Mouse (Mus musculus) layer of hippocampus, adult 18-20 months (tissue): Measurements from ENCODE around the gene Cxcr3. TPM values are rescaled to one million over a fixed set of nuclear protein-coding genes. Genes with fewer than 3 reads are reported as not detected.

ENCODE experiments used
- DNase-seq, 2 experiments: peaks; one replicate each; pipeline ENCODE4 v3.0.0; 2022; ENCODE audit warnings: low spot score in 2 of 2
- long read RNA-seq: library from polyadenylated mRNA; stranded (forward); transcript quantifications from one replicate; pipeline ENCODE4 v2.0.0, GENCODE M21; 2021
- total RNA-seq, 2 experiments: library from RNA; stranded (reverse); gene quantifications; 2 replicates each; pipeline ENCODE4 v1.2.3; 2021

The Cxcr3 gene
- not detected for total RNA-seq
- long read RNA-seq = 0 reads

- no peak for DNase-seq
Measured at GRCm38 (mm10) chrX:101733828-101734319, at the start of gene Cxcr3. Cxcr3 (minus strand) TSS chrX:101734269.

GRCm38 (mm10) chrX:101772035-101772434 is 38.0 kb upstream of the Cxcr3 start:
- peak in 1 of 2 experiments; percentile 72 for DNase-seq

GRCm38 (mm10) chrX:101770307-101770706 is 36.2 kb upstream of the Cxcr3 start:
- no peak for DNase-seq

GRCm38 (mm10) chrX:101769478-101769877 is 35.4 kb upstream of the Cxcr3 start:
- peak in 1 of 2 experiments; percentile 47 for DNase-seq

GRCm38 (mm10) chrX:101767280-101767679 is 33.2 kb upstream of the Cxcr3 start:
- DNase-seq = no peak

GRCm38 (mm10) chrX:101765111-101765510 is 31.0 kb upstream of the Cxcr3 start:
- DNase-seq = peak in 1 of 2 experiments; percentile 14

- DNase-seq = no peak
Measured at GRCm38 (mm10) chrX:101764621-101765020, 30.6 kb upstream of the Cxcr3 start.

- peak in 1 of 2 experiments; percentile 11 for DNase-seq
Measured at GRCm38 (mm10) chrX:101754478-101754877, 20.4 kb upstream of the Cxcr3 start.

GRCm38 (mm10) chrX:101750144-101750543 is 16.1 kb upstream of the Cxcr3 start:
- no peak for DNase-seq

- no peak for DNase-seq
Measured at GRCm38 (mm10) chrX:101741064-101741433, 7.0 kb upstream of the Cxcr3 start.

- peak in 1 of 2 experiments; percentile 58 for DNase-seq
Measured at GRCm38 (mm10) chrX:101740335-101741063, 6.4 kb upstream of the Cxcr3 start.

GRCm38 (mm10) chrX:101737201-101737600 is 3.1 kb upstream of the Cxcr3 start:
- no peak for DNase-seq

GRCm38 (mm10) chrX:101734981-101735380 is 912 bp upstream of the Cxcr3 start:
- no peak for DNase-seq

- DNase-seq = no peak
Measured at GRCm38 (mm10) chrX:101733288-101733687, 781 bp downstream of the Cxcr3 start.

GRCm38 (mm10) chrX:101732644-101733043 is 1.4 kb downstream of the Cxcr3 start:
- DNase-seq = no peak

GRCm38 (mm10) chrX:101730010-101730409 is 4.1 kb downstream of the Cxcr3 start:
- no peak for DNase-seq

- no peak for DNase-seq
Measured at GRCm38 (mm10) chrX:101720401-101720800, 13.7 kb downstream of the Cxcr3 start.

- DNase-seq = no peak
Measured at GRCm38 (mm10) chrX:101705111-101705510, 29.0 kb downstream of the Cxcr3 start.

- no peak for DNase-seq
Measured at GRCm38 (mm10) chrX:101698232-101698631, 35.8 kb downstream of the Cxcr3 start.

- DNase-seq = no peak
Measured at GRCm38 (mm10) chrX:101697537-101697936, 36.5 kb downstream of the Cxcr3 start.

GRCm38 (mm10) chrX:101695686-101696085 is 38.4 kb downstream of the Cxcr3 start:
- no peak for DNase-seq
